Mouse (Mus musculus): ENCODE data around the gene Por. TPM values are rescaled to one million over a fixed set of nuclear protein-coding genes. Genes with fewer than 3 reads are reported as not detected.

The Por gene
- total and polyA plus RNA-seq, 3 experiments: 265 to 563 (median 364) TPM

GRCm38 (mm10) chr5:135777796-135778470 lies 108.1 kb downstream of the Por start, which contains the start of gene Styxl1:
TSS of gene Styxl1 (minus strand) at chr5:135778385.
- no peak for DNase-seq

GRCm38 (mm10) chr5:135778471-135779445 lies 108.9 kb downstream of the Por start, which contains the start of gene Mdh2:
TSS of gene Mdh2 (plus strand) at chr5:135778480.
- DNase-seq: peak; percentile 99

GRCm38 (mm10) chr5:135780331-135780730 lies 110.5 kb downstream of the Por start:
- DNase-seq: no peak

GRCm38 (mm10) chr5:135782901-135783300 lies 113.1 kb downstream of the Por start:
- DNase-seq: no peak

Small RNAs within 50 kb of the gene (microRNA-seq; reads per million reads assigned to microRNA genes)
- 0 reads per million in 2 experiments for gene Mir7034

Other genes starting within 250 kb of the Por start
- gene Hip1, start 124.9 kb upstream of the Por start, total RNA-seq (2021): 10 to 100 TPM; 17.2 to 26.7 TPM
- 19.4 and 20.5 TPM in 2 replicates for gene Hip1, start 124.9 kb upstream of the Por start, polyA plus RNA-seq (2012; rRNA removed)
- not detected for gene Ccl26, start 106.5 kb upstream of the Por start, total RNA-seq (2021)
- not detected in 2 replicates for gene Ccl26, start 106.5 kb upstream of the Por start, polyA plus RNA-seq (2012; rRNA removed)
- 1 to 10 TPM; 1.9 to 2.0 TPM for gene Ccl24, start 97.0 kb upstream of the Por start, total RNA-seq (2021)
- 0.88 and 2.0 TPM in 2 replicates for gene Ccl24, start 97.0 kb upstream of the Por start, polyA plus RNA-seq (2012; rRNA removed)
- 10 to 100 TPM; 37.5 to 46.0 TPM for gene Rhbdd2, start 37.4 kb upstream of the Por start, total RNA-seq (2021)
- gene Rhbdd2, start 37.4 kb upstream of the Por start, polyA plus RNA-seq (2012; rRNA removed): 58.3 and 75.0 TPM in 2 replicates
- 10 to 100 TPM; 40.8 to 80.5 TPM for gene Tmem120a, start 74.4 kb downstream of the Por start, total RNA-seq (2021)
- gene Tmem120a, start 74.4 kb downstream of the Por start, polyA plus RNA-seq (2012; rRNA removed): 60.0 and 87.2 TPM in 2 replicates
- under 1 TPM; 0.32 to 0.52 TPM for gene Styxl1, start 108.4 kb downstream of the Por start, total RNA-seq (2021)
- gene Styxl1, start 108.4 kb downstream of the Por start, polyA plus RNA-seq (2012; rRNA removed): 0.29 and 0.48 TPM in 2 replicates
- 100 to 1,000 TPM; 593 to 606 TPM for gene Mdh2, start 108.4 kb downstream of the Por start, total RNA-seq (2021)
- gene Mdh2, start 108.4 kb downstream of the Por start, polyA plus RNA-seq (2012; rRNA removed): 1,232 and 1,278 TPM in 2 replicates
- 1 to 10 TPM; 2.8 to 3.9 TPM for gene Srrm3, start 136.9 kb downstream of the Por start, total RNA-seq (2021)
- gene Srrm3, start 136.9 kb downstream of the Por start, polyA plus RNA-seq (2012; rRNA removed): 3.0 and 3.6 TPM in 2 replicates
- gene Hspb1, start 217.9 kb downstream of the Por start, total RNA-seq (2021): 100 to 1,000 TPM; 236 to 614 TPM
- 309 and 678 TPM in 2 replicates for gene Hspb1, start 217.9 kb downstream of the Por start, polyA plus RNA-seq (2012; rRNA removed)

Data from adrenal gland, adult 2 months (tissue).